Mouse (Mus musculus) cerebellum, postnatal 14 days (tissue): ENCODE results near the gene Hist1h3d.
"Not testable (repeated sequence)": the region's sequence is repeated elsewhere in the genome, so short reads cannot be mapped to it uniquely, and the experiment has no call there.

Experiments used
- DNase-seq, 2 experiments: peaks; one replicate each; pipeline ENCODE4 v3.0.0; 2021; ENCODE audit warnings: mixed read lengths in 2 of 2

The Hist1h3d gene

GRCm38 (mm10) chr13:23542225-23542980 is 33.2 kb upstream of the Hist1h3d start:
- DNase-seq = not testable (repeated sequence)

- DNase-seq = peak; percentile 16 to 59
Observed at GRCm38 (mm10) chr13:23542999-23543607, 32.5 kb upstream of the Hist1h3d start, which contains the start of gene Hist1h2bh. TSS of gene Hist1h2bh (minus strand) at chr13:23543392.

GRCm38 (mm10) chr13:23543965-23544786 is 31.4 kb upstream of the Hist1h3d start, which contains the start of gene Hist1h3f:
TSS of gene Hist1h3f (plus strand) at chr13:23544052.
- DNase-seq = peak; percentile 59 to 83

GRCm38 (mm10) chr13:23544787-23545120 is 30.8 kb upstream of the Hist1h3d start:
- peak in 1 of 2 experiments; percentile 21 for DNase-seq

- no peak for DNase-seq
Observed at GRCm38 (mm10) chr13:23546694-23547093, 28.9 kb upstream of the Hist1h3d start.

GRCm38 (mm10) chr13:23550761-23551145 is 24.8 kb upstream of the Hist1h3d start:
- DNase-seq = no peak

- peak; percentile 87 to 92 for DNase-seq
Observed at GRCm38 (mm10) chr13:23551146-23551834, 24.3 kb upstream of the Hist1h3d start, which contains the start of gene Hist1h4f. TSS of gene Hist1h4f (minus strand) at chr13:23551648.

GRCm38 (mm10) chr13:23551931-23552914 is 23.3 kb upstream of the Hist1h3d start:
- DNase-seq = no peak

GRCm38 (mm10) chr13:23552962-23553361 is 22.6 kb upstream of the Hist1h3d start, which contains the start of gene Hist1h1d:
TSS of gene Hist1h1d (plus strand) at chr13:23553262.
- DNase-seq = no peak

- DNase-seq = no peak
Observed at GRCm38 (mm10) chr13:23554393-23554792, 21.2 kb upstream of the Hist1h3d start.

GRCm38 (mm10) chr13:23554925-23555838 is 20.4 kb upstream of the Hist1h3d start:
- peak; percentile 61 to 63 for DNase-seq

GRCm38 (mm10) chr13:23555839-23556416 is 19.6 kb upstream of the Hist1h3d start:
- DNase-seq = peak; percentile 62 to 79

- DNase-seq = no peak
Observed at GRCm38 (mm10) chr13:23556906-23557305, 18.7 kb upstream of the Hist1h3d start.

GRCm38 (mm10) chr13:23560699-23561098 is 14.9 kb upstream of the Hist1h3d start:
- DNase-seq = not testable (repeated sequence)

GRCm38 (mm10) chr13:23561531-23561882 is 14.1 kb upstream of the Hist1h3d start:
- not testable (repeated sequence) for DNase-seq

GRCm38 (mm10) chr13:23561883-23562659 is 13.5 kb upstream of the Hist1h3d start, which contains the start of gene Hist1h3e:
TSS of gene Hist1h3e (minus strand) at chr13:23562369.
- DNase-seq = peak; percentile 93 to 94

- DNase-seq = peak; percentile 49 to 53
Observed at GRCm38 (mm10) chr13:23562699-23563462, 12.7 kb upstream of the Hist1h3d start.

- no peak for DNase-seq
Observed at GRCm38 (mm10) chr13:23564482-23564881, 11.1 kb upstream of the Hist1h3d start.
